Mouse (Mus musculus): ENCODE data around the gene Crtam. TPM values are rescaled to one million over a fixed set of nuclear protein-coding genes. Genes with fewer than 3 reads are reported as not detected.

Gene Crtam
- total and polyA plus RNA-seq, 3 experiments, result 0.04 TPM; not detected in 2

GRCm38 (mm10) chr9:40947131-40947530 lies 57.3 kb downstream of the Crtam start:
- H3K36me3 ChIP-seq (ENCODE audit: control insufficient read depth in 1 of 2, insufficient read depth in 2 of 2, low read length in 2 of 2), result no peaks in the 10 kb centered on the region
- H3K27me3 ChIP-seq (ENCODE audit: control insufficient read depth in 1 of 2, insufficient read depth in 2 of 2, low read length in 2 of 2), result no peaks in the 10 kb centered on the region; a peak in 2 of 4 replicates
- TF ChIP-seq ZNF384 (IDR thresholded peaks at IDR 0.05; ENCODE audit: low read depth, low read length), result no peak
- TF ChIP-seq E2F4 (IDR thresholded peaks at IDR 0.05; ENCODE audit: borderline replicate concordance, low read depth, low read length), result no peak
- TF ChIP-seq POLR2AphosphoS2 (IDR thresholded peaks at IDR 0.05; ENCODE audit: low read length), result no peak
- no peak for TF ChIP-seq USF2 (IDR thresholded peaks at IDR 0.05; ENCODE audit: borderline replicate concordance in 1 of 2, insufficient read depth in 1 of 2, low read depth in 1 of 2, low read length in 2 of 2)
- no peak for TF ChIP-seq TCF12 (IDR thresholded peaks at IDR 0.05; ENCODE audit: low read depth, low read length)
- no peak for TF ChIP-seq ZC3H11A (IDR thresholded peaks at IDR 0.05; ENCODE audit: low read depth, low read length)
- no peaks in the 10 kb centered on the region for H3K9me3 ChIP-seq (replicated peaks; ENCODE audit: insufficient read depth, low read length)
- DNase-seq (ENCODE audit: low read depth, low spot score), result no peak
- H3K9ac ChIP-seq (ENCODE audit: control insufficient read depth, low read depth, low read length, poor library complexity, severe bottlenecking), result no peak overlapping the region
- H3K4me3 ChIP-seq (ENCODE audit: control insufficient read depth in 1 of 2, insufficient read depth in 1 of 2, low read depth in 2 of 2, low read length in 2 of 2), result no peak overlapping the region
- no peaks in the 10 kb centered on the region for H3K4me1 ChIP-seq (ENCODE audit: control insufficient read depth in 1 of 2, insufficient read depth in 2 of 2, low read length in 2 of 2)
- no peak overlapping the region for H3K27ac ChIP-seq (ENCODE audit: control insufficient read depth, low read depth, low read length)
- no peaks in the 10 kb centered on the region for H3K79me2 ChIP-seq (ENCODE audit: control insufficient read depth, insufficient read depth, low read length, poor library complexity)

- Histone ChIP-seq H3K9me3 (replicated peaks; ENCODE audit: insufficient read depth, low read length) (no peaks in the 10 kb centered on the region), H3K36me3 (ENCODE audit: control insufficient read depth in 1 of 2, insufficient read depth in 2 of 2, low read length in 2 of 2) (no peaks in the 10 kb centered on the region), H3K9ac (ENCODE audit: control insufficient read depth, low read depth, low read length, poor library complexity, severe bottlenecking) (no peak overlapping the region), H3K4me3 (ENCODE audit: control insufficient read depth in 1 of 2, insufficient read depth in 1 of 2, low read depth in 2 of 2, low read length in 2 of 2) (no peak overlapping the region), H3K79me2 (ENCODE audit: control insufficient read depth, insufficient read depth, low read length, poor library complexity) (no peaks in the 10 kb centered on the region), H3K27me3 (ENCODE audit: control insufficient read depth in 1 of 2, insufficient read depth in 2 of 2, low read length in 2 of 2) (peaks cover 0 to 1% of the 10 kb centered on the region in 2 experiments; a peak in 1 of 4 replicates), H3K4me1 (ENCODE audit: control insufficient read depth in 1 of 2, insufficient read depth in 2 of 2, low read length in 2 of 2) (no peaks in the 10 kb centered on the region), H3K27ac (ENCODE audit: control insufficient read depth, low read depth, low read length) (no peak overlapping the region)
- DNase-seq (ENCODE audit: low read depth, low spot score), result no peak
- no peak for TF ChIP-seq HCFC1 (IDR thresholded peaks at IDR 0.05; ENCODE audit: low read depth, low read length)
- TF ChIP-seq CTCF (IDR thresholded peaks at IDR 0.05 in 2 of 3, conservative IDR thresholded peaks at IDR 0.05 in 1 of 3; ENCODE audit: control insufficient read depth in 1 of 3, insufficient read depth in 1 of 3, low read depth in 2 of 3, low read length in 3 of 3, poor library complexity in 1 of 3, severe bottlenecking in 1 of 3), result peak in 2 of 3 experiments; percentile 1; a peak in 1 of 6 replicates
These were observed 67.0 kb downstream of the Crtam start for GRCm38 (mm10) chr9:40937425-40937824.

- Histone ChIP-seq H3K4me3 (ENCODE audit: control insufficient read depth in 1 of 2, insufficient read depth in 1 of 2, low read depth in 2 of 2, low read length in 2 of 2) (no peak overlapping the region), H3K9me3 (replicated peaks; ENCODE audit: insufficient read depth, low read length) (no peaks in the 10 kb centered on the region), H3K27me3 (ENCODE audit: control insufficient read depth in 1 of 2, insufficient read depth in 2 of 2, low read length in 2 of 2) (no peaks in the 10 kb centered on the region; a peak in 1 of 4 replicates), H3K79me2 (ENCODE audit: control insufficient read depth, insufficient read depth, low read length, poor library complexity) (no peaks in the 10 kb centered on the region), H3K9ac (ENCODE audit: control insufficient read depth, low read depth, low read length, poor library complexity, severe bottlenecking) (no peak overlapping the region), H3K4me1 (ENCODE audit: control insufficient read depth in 1 of 2, insufficient read depth in 2 of 2, low read length in 2 of 2) (no peaks in the 10 kb centered on the region), H3K27ac (ENCODE audit: control insufficient read depth, low read depth, low read length) (no peak overlapping the region), H3K36me3 (ENCODE audit: control insufficient read depth in 1 of 2, insufficient read depth in 2 of 2, low read length in 2 of 2) (no peaks in the 10 kb centered on the region)
- DNase-seq (ENCODE audit: low read depth, low spot score), result no peak
- no peak for TF ChIP-seq MXI1 (IDR thresholded peaks at IDR 0.05; ENCODE audit: low read depth, low read length)
- TF ChIP-seq GATA1 (IDR thresholded peaks at IDR 0.05; ENCODE audit: low read depth, low read length), result no peak
- no peak for TF ChIP-seq POLR2AphosphoS2 (IDR thresholded peaks at IDR 0.05; ENCODE audit: low read length)
- TF ChIP-seq BHLHE40 (IDR thresholded peaks at IDR 0.05; ENCODE audit: borderline replicate concordance, low read depth, low read length), result no peak
These were observed 71.1 kb downstream of the Crtam start for GRCm38 (mm10) chr9:40933323-40933722.
